Mouse (Mus musculus): Measurements from ENCODE around the gene Gm49721.
"Not testable (repeated sequence)": the region's sequence is repeated elsewhere in the genome, so short reads cannot be mapped to it uniquely, and the experiment has no call there.

- not testable (repeated sequence) for TF ChIP-seq POLR2A (IDR thresholded peaks at IDR 0.05; ENCODE audit: low read depth, low read length); CTCF (IDR thresholded peaks at IDR 0.05; ENCODE audit: extremely low read depth, insufficient read length, insufficient replicate concordance, low read depth, low read length)
Measured at GRCm38 (mm10) chr17:6980144-6980543, 1.4 kb downstream of the Gm49721 start.

Measured in small intestine, adult 2 months (tissue).